Mouse (Mus musculus) embryonic stem cell, embryonic (primary cell): ENCODE results near the gene Sh3d19.

Experiments used
- CTCF ChIA-PET, 4 experiments: fragments of 300-600 bp in 2 of 4; fragments of 350-600 bp in 2 of 4; sonication (Branson Sonifier 250); formaldehyde crosslinking; loops; one replicate each; lab custom pipeline; 2022; ENCODE audit warnings: inconsistent platforms in 2 of 4; lab: Charles Lee
- POLR2A ChIA-PET, 4 experiments: fragments of 300-600 bp in 2 of 4; fragments of 350-600 bp in 2 of 4; sonication (Branson Sonifier 250); formaldehyde crosslinking; loops; one replicate each; lab custom pipeline; 2022; ENCODE audit warnings: antibody characterized with exemption in 4 of 4, inconsistent platforms in 1 of 4; lab: Charles Lee

Gene Sh3d19

DNA sequence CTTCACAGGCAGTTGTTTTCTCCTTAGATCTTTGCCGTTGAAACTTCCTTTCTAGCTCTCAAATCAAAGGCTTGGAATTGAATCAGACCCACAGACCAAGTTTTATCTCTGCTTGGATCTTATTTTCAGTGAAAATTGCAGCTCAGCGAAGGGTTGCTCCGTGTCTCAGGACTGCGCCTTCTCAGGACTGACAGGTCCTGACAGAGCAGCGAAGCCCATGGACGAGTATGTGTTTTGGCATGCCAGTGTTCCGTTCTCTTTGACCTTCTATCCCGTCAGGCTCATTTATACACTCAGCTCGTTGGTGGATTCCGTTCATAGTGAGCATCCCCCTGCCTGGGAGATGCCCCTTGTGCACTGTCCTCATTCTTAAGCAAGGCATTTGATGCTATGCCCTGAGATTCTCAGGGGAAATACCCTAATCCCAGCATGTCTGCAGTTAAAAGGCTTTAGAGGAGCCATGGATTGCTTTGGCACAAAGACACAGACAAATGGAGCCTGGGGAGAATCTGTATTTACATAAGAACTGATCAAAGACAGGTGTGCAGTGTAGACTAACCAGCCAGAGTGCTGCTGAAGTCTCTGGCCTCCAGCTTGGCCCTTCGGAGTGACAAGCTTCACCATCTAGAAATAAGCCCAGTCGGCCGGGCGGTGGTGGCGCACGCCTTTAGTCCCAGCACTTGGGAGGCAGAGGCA lies 148.5 kb downstream of the Sh3d19 start:
- CTCF ChIA-PET: interaction anchor here in 2 of 4 experiments (0.9 to 1.5 kb wide), 2 partner anchors 10 to 11 kb away, joined by 3 to 6 read pairs; no protein-coding TSS in a partner anchor
- POLR2A ChIA-PET: interaction anchor here in 3 of 4 experiments (0.6 to 3.3 kb wide), 15 partner anchors 10 to 546 kb away, joined by 3 to 11 read pairs (median 4); partner anchors contain the start of genes Rps3a1 (in 2 of the 3), Gatb (in 1 of the 3), Glt28d2 (in 1 of the 3) and Gm37240 (in 1 of the 3)

DNA sequence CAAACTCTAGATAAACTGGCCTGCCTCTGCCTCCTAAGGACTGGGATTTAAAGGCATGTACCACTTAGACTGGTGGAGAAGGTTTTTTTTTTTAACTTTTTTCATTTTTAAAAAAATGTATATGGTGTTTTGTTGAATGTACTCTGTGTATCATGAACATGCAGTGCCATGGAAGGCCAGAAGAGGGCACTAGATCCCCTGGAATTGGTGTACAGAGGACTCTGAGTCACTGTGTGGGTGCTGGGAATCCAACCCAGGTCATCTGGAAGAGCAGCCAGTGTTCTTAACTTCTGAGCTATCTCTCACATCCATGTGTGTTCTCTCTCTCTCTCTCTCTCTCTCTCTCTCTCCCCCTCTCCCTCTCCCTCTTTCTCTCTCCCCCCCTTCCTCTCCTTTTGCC lies 151.2 kb downstream of the Sh3d19 start:
- POLR2A ChIA-PET: interaction anchor here in 2 of 4 experiments (0.6 to 11.2 kb wide), 8 partner anchors 9 to 429 kb away, joined by 3 to 193 read pairs (median 3); partner anchors contain the start of gene Rps3a1 (in 1 of the 2)
- CTCF ChIA-PET: interaction anchor here in 2 of 4 experiments (0.6 to 0.7 kb wide), 2 partner anchors 9 to 136 kb away, joined by 3 read pairs; no protein-coding TSS in a partner anchor

DNA sequence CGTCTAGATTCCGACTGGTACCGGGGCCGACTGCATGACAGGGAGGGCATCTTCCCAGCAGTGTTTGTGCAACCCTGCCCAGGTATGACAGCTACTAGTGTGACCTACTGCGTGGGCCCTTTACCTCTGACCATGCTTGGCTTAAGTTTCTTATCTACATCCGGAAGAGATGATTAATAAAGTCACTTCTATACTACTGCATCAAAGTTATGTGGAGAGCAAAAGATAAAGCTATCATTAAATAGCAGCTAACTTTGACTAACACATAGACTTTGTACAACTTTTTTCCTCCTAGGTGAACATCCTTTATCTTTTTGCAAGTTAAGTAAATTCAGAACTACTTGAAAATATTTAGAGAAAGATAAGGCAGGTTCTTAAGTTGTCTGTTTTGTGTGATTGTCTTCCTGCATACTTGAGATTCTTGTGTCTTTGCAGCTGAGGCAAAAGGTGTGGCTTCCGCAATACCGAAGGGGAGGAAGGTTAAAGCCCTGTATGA lies 152.4 kb downstream of the Sh3d19 start:
- ChIA-PET POLR2A (interaction anchor here in 3 of 4 experiments (0.9 to 11.2 kb wide), 8 partner anchors 8 to 549 kb away, joined by 3 to 193 read pairs (median 5); partner anchors contain the start of genes Rps3a1 (in 2 of the 3) and Gatb (in 1 of the 3)), CTCF (no interaction called here)

DNA sequence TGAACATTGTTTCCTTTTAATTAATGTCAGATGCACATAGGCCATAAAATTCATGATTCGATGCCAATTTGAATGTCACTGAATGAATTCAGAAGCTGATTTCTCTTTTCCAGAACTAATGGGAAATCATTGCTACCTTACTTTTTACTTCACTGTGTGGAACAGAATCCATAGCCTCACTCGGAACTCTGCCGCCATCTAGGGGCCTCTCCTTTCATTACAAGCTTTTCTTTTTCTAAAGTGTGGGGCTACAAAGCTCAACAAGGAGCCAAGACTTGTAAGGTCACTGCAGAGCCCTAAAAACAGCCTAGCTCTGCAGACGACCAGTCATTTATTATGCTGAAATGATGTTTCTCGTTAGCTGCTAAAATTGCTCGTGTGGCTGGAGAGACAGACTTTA lies 158.8 kb downstream of the Sh3d19 start:
- ChIA-PET CTCF (interaction anchor here (0.5 to 1.4 kb wide), 25 partner anchors 10 to 632 kb away, joined by 3 to 7 read pairs (median 3); partner anchors contain the start of genes Gatb (in 1 of the 4), Rps3a1 (in 1 of the 4) and Sh3d19 (in 1 of the 4)), POLR2A (interaction anchor here (0.6 to 11.2 kb wide), 16 partner anchors 8 to 1420 kb away, joined by 3 to 193 read pairs (median 4); partner anchors contain the start of genes Gatb (in 1 of the 4), Rps3a1 (in 1 of the 4) and Sh3d19 (in 1 of the 4))

DNA sequence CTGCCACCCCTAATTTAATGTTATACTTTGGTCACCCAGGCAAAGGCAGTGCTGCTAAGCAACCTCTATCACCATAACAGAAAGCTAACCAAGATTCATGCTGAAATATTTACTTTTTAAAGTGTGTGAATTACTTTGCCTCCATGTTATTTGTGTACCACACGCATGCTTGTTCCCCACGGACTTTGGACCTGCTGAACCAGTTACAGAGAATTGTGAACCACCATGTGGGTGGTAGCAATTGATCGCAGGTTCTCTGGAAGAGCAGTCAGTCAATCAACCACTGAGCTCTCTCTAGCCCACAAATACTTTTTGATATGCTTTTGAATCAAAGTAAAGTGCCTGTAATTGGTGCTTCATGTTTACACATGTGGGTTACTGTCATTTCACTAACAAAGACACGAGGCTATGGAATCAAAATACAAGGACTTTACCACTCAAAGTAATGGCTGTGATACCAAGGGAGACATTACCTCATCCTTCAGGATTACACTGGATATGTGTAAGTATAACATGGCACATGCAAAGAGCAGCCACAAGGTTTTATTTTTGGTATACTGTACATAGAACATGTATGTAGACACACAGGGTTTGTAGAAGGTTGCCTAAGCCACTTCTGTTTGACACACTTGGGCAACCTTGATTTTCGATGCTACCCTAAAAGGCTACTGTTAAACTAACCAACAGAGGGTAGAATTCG lies 164.2 kb downstream of the Sh3d19 start:
- ChIA-PET CTCF (no interaction called here), POLR2A (interaction anchor here in 3 of 4 experiments (0.6 to 10.0 kb wide), 20 partner anchors 8 to 561 kb away, joined by 3 to 193 read pairs (median 4); partner anchors contain the start of genes Gatb (in 1 of the 3), Lrba (in 1 of the 3), Rps3a1 (in 1 of the 3) and Sh3d19 (in 1 of the 3))

DNA sequence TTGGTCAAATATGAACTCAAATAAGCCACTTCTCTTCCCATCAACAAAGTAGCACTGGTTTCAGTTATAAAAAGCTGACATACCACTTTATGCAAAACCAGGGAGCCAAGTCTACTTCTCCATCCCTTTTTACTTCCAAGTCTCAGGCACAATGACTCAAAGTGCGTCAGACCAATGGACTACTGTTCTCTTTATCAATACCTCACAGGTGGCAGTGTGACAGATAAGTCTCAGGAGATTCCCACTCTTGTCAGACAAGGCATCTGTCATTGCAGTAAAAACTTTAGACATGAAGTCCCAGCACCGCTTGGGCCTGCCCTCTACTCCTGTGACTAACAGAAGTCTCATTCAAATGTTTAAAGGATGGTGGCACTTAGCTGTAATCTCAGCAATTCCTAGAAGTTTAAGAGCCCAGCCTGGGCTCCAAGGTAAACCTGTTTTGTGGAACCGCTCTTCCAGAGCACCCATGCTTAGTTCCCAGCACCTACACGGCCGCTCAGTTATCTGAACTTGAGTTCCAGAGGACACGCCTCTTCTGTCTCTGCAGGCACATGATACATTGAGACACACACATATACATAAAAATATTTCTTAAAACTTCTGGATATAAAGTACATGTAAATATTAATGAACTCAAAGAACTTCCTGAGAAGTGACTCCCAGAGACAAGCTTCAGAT lies 165.1 kb downstream of the Sh3d19 start:
- POLR2A ChIA-PET: interaction anchor here in 3 of 4 experiments (0.6 to 10.0 kb wide), 19 partner anchors 9 to 562 kb away, joined by 3 to 193 read pairs (median 3); partner anchors contain the start of gene Gatb (in 1 of the 3)
- CTCF ChIA-PET: no interaction called here

DNA sequence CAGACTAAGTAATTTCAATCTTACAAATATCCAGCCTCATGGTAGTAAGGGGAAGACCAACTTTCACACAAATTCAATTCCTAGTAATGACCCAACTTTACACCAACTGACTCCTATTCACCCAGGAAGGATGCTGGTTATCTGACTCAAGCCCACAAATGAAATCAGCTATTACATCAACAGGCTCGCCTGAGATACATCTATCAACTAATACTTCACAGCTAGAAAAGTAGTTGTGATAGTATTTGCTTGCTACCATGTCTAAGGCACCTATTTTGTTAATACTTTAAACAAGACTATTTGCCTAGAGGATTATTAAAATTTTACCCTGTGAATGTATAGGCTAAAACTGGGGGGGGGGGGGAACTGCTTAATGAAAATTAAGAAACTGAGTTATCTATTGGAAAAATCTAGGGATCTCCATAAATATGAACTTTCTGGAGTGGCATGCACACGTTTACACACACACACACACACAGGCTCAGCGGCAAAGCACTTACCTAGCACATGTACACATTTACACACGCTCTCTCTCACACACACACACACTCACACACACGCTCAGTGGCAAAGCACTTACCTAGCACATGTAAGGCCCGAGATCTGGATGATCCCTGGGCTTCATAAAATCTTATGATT lies 166.1 kb downstream of the Sh3d19 start:
- ChIA-PET POLR2A (interaction anchor here in 3 of 4 experiments (0.6 to 10.0 kb wide), 12 partner anchors 10 to 250 kb away, joined by 3 to 193 read pairs (median 4); no protein-coding TSS in a partner anchor), CTCF (no interaction called here)

DNA sequence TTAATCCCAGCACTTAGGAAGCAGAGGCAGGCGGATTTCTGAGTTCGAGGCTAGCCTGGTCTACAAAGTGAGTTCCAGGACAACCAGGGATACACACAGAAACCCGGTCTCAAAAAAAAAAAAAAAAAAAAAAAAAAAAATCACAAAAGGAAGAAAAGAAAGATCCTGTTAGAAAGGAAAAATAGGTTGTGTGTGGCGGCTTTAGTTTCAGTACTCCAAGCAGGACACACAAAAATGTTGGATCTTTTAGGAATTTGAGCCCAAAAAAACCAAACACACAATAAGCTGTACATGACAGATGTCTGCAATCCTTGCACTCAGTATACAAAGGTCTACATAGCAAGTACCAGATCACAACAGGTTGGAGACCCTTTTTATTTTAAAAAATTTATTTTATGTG lies 168.8 kb downstream of the Sh3d19 start:
- POLR2A ChIA-PET: interaction anchor here (0.7 to 10.0 kb wide), 20 partner anchors 10 to 1691 kb away, joined by 3 to 193 read pairs (median 4); partner anchors contain the start of genes Glt28d2 (in 1 of the 4), Gm37240 (in 1 of the 4) and Lrba (in 1 of the 4)
- CTCF ChIA-PET: interaction anchor here in 1 of 4 experiments (1.8 kb wide), 1 partner anchor 10 kb away, joined by 4 read pairs; no protein-coding TSS in a partner anchor

DNA sequence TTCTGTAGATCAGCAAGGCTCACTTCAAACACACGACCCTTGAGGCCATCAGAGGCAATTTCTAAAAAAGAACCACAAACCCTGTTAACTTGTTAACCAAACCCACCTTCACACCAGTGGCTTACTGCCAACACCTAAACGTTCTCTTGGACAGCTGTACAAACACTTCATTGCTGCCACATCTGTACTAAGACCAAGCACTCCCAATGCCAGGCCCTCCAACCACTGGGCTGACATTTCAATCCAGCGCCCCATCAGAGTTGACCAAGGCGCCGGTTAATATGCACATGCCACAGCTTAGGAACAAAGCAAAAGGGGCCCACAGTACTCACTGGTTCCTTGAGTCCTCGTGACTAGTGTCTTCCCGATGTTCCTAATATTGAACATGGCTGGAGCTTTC lies 170.5 kb downstream of the Sh3d19 start:
- POLR2A ChIA-PET: interaction anchor here in 3 of 4 experiments (0.5 to 10.0 kb wide), 28 partner anchors 8 to 703 kb away, joined by 3 to 193 read pairs (median 5); partner anchors contain the start of genes Gatb (in 2 of the 3) and Lrba (in 1 of the 3)

DNA sequence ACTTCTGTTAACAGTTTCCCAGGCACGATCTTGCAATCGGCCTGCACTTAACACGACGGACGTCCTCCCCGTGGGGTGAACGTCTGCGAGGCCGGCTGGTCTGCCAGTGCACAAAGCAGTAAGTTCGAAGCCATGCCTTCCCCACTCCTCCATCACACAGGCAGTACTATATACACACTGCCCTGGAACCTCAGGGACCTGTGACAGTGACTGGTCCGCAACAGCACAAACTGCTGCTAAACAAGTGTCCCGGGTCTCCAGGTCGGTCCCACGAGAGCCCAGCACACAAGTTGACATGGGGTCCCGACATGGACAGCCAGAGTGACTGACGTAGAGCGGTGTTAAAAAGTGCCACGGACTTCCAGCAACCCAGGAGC lies 171.0 kb downstream of the Sh3d19 start:
- CTCF ChIA-PET: interaction anchor here in 3 of 4 experiments (0.6 to 1.1 kb wide), 3 partner anchors 11 to 36 kb away, joined by 3 to 4 read pairs (median 3); no protein-coding TSS in a partner anchor
- POLR2A ChIA-PET: interaction anchor here (0.6 to 10.0 kb wide), 31 partner anchors 8 to 692 kb away, joined by 3 to 193 read pairs (median 4); partner anchors contain the start of genes Gatb (in 2 of the 4), Lrba (in 2 of the 4) and Sh3d19 (in 1 of the 4)

More for the DNA sequence above, 170.5 kb downstream of the Sh3d19 start:
- CTCF ChIA-PET: interaction anchor here in 2 of 4 experiments (0.8 to 1.8 kb wide), 2 partner anchors 12 kb away, joined by 3 to 4 read pairs; no protein-coding TSS in a partner anchor

DNA sequence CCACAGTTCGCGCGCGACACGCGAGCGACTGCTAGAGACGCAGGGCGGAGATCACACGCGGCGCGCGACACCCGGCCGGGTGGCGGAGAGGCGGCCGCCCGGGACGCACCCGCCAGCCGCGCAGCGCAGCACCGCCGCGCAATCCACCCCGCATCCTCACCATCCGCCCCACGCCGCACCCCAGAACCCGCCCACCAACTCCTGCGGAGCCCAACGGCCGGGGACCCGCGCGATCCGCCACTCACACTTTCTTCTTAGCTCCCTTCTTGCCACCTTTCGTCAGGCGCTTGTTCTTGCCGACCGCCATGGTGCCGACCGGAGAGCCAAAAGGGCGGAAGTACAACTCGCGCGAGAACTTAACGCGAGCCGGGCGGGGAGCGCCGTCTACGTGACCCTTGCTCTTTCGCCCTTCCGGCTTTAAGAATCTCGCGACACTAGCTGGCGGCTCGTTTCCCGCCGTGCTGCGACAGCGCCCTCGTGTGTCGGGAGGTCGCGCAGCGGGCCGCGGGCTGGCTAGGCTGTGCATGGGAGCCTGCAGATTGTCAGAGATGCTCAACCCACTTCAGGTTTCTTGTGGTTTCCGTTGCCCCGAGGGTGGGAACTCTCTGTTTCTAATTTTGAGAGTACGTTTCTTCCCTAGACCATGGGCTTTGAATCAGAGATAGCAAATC lies 171.5 kb downstream of the Sh3d19 start, which contains the start of gene Rps3a1:
Rps3a1 (minus strand) TSS at position 440 of the 671 bp plus-strand sequence.
- CTCF ChIA-PET: interaction anchor here in 3 of 4 experiments (0.6 to 1.1 kb wide), 3 partner anchors 10 to 36 kb away, joined by 3 to 4 read pairs (median 3); no protein-coding TSS in a partner anchor
- POLR2A ChIA-PET: interaction anchor here (0.6 to 10.0 kb wide), 35 partner anchors 8 to 1849 kb away, joined by 3 to 193 read pairs (median 3); partner anchors contain the start of genes Lrba (in 3 of the 4), Gatb (in 2 of the 4) and Sh3d19 (in 2 of the 4)

DNA sequence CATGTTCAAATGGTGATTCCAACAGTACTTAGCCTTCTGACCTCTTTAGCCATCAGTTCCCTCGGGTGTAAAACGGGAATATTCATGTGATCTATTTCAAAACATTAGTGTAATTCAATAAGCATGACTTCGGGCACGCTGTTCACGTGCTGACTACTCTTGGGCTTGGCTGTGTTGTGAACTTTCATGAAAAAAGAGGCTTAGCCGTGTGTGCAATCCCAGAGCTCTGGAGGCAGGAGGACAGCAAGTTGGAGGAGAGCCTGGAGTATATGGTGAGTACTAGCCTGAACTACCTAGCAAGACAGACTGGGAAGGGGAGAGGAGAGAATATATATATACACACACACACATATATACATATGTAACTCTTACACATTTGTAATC lies 172.0 kb downstream of the Sh3d19 start:
- POLR2A ChIA-PET: interaction anchor here (0.6 to 10.0 kb wide), 34 partner anchors 9 to 1849 kb away, joined by 3 to 193 read pairs (median 3); partner anchors contain the start of genes Lrba (in 3 of the 4), Gatb (in 2 of the 4) and Sh3d19 (in 2 of the 4)
- CTCF ChIA-PET: interaction anchor here in 2 of 4 experiments (0.6 to 1.1 kb wide), 2 partner anchors 13 to 43 kb away, joined by 3 to 5 read pairs; no protein-coding TSS in a partner anchor

DNA sequence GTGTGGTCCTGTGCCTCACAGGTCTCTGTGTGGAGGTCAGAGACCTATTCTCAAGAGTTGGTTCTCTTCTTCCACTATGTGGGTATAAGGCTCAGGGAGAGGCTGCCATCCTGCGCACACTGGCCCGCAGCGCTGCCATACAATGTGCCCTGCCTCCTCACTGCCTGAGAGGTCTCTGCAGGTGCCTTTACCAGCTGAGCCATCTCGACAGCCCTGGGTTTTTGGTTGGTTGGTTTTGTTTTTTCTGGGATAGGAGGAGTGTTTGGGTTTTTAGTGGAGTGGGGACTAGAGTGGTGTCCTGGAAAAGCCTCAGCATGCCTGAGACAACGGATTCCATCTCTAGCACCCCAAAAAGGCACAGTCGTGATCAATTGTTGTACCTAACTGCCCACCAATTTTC lies 172.4 kb downstream of the Sh3d19 start:
- CTCF ChIA-PET: interaction anchor here in 1 of 4 experiments (0.6 kb wide), 1 partner anchor 43 kb away, joined by 5 read pairs; no protein-coding TSS in a partner anchor
- POLR2A ChIA-PET: interaction anchor here (0.7 to 1.9 kb wide), 12 partner anchors 9 to 611 kb away, joined by 3 to 8 read pairs (median 3); partner anchors contain the start of genes Lrba (in 2 of the 4) and Sh3d19 (in 2 of the 4)

DNA sequence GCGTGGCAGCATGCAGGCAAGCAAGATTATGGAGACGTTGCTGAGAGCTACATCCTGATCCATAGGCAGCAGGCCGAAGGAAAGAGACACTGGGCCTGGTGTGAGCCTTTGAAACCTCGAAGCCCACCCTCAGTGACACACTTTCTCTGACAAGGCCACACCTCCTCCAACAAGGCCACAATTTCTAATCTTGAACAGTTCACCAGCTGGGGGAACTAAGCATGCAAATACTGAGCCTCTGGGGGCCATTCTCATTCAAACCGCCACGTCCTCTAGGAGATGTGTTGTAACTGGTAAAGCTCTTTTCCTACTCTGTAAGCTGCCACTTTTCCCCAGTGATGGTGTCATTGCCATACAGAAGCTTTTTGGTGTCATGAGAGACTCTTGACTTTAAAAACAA lies 178.2 kb downstream of the Sh3d19 start:
- POLR2A ChIA-PET: interaction anchor here in 3 of 4 experiments (0.6 to 2.9 kb wide), 7 partner anchors 8 to 575 kb away, joined by 3 to 23 read pairs (median 6); partner anchors contain the start of gene Gatb (in 1 of the 3)

DNA sequence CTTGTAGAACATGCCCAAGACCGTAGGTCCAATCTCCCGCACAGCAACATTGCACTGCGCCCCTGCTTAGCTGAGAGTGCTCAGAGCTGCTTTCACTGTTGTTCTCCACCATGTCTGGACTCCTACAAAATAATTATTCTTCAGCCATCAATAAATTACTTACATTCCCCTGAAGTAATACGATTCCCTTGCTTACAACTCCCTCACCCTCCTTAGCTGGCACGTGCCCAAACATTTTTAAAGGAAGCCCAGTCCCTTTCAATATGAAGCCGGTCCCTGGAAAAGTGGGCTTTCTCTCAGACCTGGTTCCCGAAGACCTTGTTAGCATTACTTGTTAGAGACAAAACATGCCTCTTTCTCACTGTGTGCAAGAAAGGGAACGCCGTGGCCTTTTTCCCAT lies 178.6 kb downstream of the Sh3d19 start:
- ChIA-PET POLR2A (interaction anchor here in 3 of 4 experiments (1.0 to 2.9 kb wide), 6 partner anchors 9 to 576 kb away, joined by 3 to 23 read pairs (median 6); partner anchors contain the start of gene Gatb (in 1 of the 3)), CTCF (no interaction called here)

More for the DNA sequence above, 178.2 kb downstream of the Sh3d19 start:
- CTCF ChIA-PET: no interaction called here
